Mouse (Mus musculus) lung, postnatal 0 days (tissue): Measurements from ENCODE around the gene Dnajb12.

Experiments
- CTCF ChIP-seq: IDR thresholded peaks from 2 replicates; pipeline ENCODE4 v1.5.1; 2016; ENCODE audit warnings: antibody characterized with exemption, mild to moderate bottlenecking
- EP300 ChIP-seq: IDR thresholded peaks from 2 replicates; pipeline ENCODE4 v1.6.1; 2016; ENCODE audit warnings: antibody characterized with exemption, mild to moderate bottlenecking, control low read depth

DNA sequence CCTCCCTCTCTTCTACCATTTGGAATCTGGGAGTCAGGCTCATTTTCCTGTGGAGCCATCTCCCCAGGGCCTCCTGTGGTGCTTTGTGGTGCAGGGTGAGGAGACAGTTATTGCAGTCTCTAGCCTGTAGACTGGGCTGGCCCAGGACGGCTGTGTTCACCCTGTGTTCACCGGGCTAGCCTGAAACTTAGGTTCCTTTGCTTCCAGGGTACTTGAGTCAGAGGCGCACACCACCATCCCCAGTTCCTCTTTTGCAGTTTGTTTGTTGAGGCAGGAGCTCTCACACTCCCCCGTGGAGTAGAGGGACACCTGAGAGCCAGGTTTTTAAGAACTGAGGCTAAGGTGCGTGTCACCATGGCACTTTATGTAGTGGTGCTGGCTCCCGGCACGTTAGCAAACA lies 10.0 kb downstream of the Dnajb12 start:
- TF ChIP-seq CTCF = no peak
- no peak for TF ChIP-seq EP300
